Mouse (Mus musculus): ENCODE results near the gene Cadm2. TPM values are rescaled to one million over a fixed set of nuclear protein-coding genes. Genes with fewer than 3 reads are reported as not detected.

Gene Cadm2
- polyA plus RNA-seq, 1 experiment from 2014 or later = 5.3 TPM

- no peaks in the 10 kb centered on the region for H3K36me3 ChIP-seq (ENCODE audit: control insufficient read depth, insufficient read depth, low read length)
- no peak overlapping the region for H3K9ac ChIP-seq (replicated peaks; ENCODE audit: low read depth, low read length)
- no peaks in the 10 kb centered on the region for H3K9me3 ChIP-seq (ENCODE audit: control insufficient read depth, low read depth, low read length)
- 66% methylated on average over 11 of the region's 11 CpGs for WGBS
- H3K4me3 ChIP-seq (ENCODE audit: low read depth, low read length) = no peak overlapping the region
- no peaks in the 10 kb centered on the region for H3K4me1 ChIP-seq (ENCODE audit: control insufficient read depth, insufficient read depth, low read length)
- ATAC-seq (ENCODE audit: insufficient number of reproducible peaks, insufficient read depth, low FRiP score, low read depth) = no peak
- H3K27me3 ChIP-seq (ENCODE audit: control insufficient read depth, insufficient read depth, low read length) = no peaks in the 10 kb centered on the region
- H3K4me2 ChIP-seq (replicated peaks; ENCODE audit: low read depth, low read length) = no peak overlapping the region
- no peak overlapping the region for H3K27ac ChIP-seq (ENCODE audit: low read length)
These were observed 41.7 kb downstream of the Cadm2 start for GRCm38 (mm10) chr16:67578842-67579517.

GRCm38 (mm10) chr16:67575557-67575956, 45.2 kb downstream of the Cadm2 start:
- Histone ChIP-seq H3K4me2 (replicated peaks; ENCODE audit: low read depth, low read length) (no peak overlapping the region), H3K9me3 (ENCODE audit: control insufficient read depth, low read depth, low read length) (no peaks in the 10 kb centered on the region), H3K27ac (ENCODE audit: low read length) (no peak overlapping the region), H3K36me3 (ENCODE audit: control insufficient read depth, insufficient read depth, low read length) (no peaks in the 10 kb centered on the region), H3K27me3 (ENCODE audit: control insufficient read depth, insufficient read depth, low read length) (no peaks in the 10 kb centered on the region), H3K4me1 (ENCODE audit: control insufficient read depth, insufficient read depth, low read length) (no peaks in the 10 kb centered on the region), H3K9ac (replicated peaks; ENCODE audit: low read depth, low read length) (no peak overlapping the region), H3K4me3 (ENCODE audit: low read depth, low read length) (no peak overlapping the region)
- 71% methylated on average over 5 of the region's 5 CpGs for WGBS
- ATAC-seq (ENCODE audit: insufficient number of reproducible peaks, insufficient read depth, low FRiP score, low read depth) = no peak

DNA sequence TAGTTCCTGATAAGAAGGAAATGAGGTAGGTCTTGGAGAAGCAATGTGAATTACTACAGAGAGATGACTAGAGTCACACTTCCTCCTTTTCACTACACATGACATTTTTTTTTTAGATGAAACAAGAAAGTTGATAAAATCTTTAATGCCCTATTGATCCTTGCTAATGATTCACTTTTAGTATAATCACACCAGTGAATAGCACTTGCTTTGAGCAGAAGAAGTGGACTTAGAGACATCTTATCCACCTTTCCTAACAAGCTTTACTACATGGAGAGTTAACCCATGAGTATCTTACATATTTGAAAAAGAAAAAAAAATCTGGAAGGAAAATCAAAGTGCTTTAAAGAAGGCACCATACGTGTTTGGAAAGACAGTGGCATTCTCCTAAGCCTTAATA, 93.7 kb downstream of the Cadm2 start:
- Histone ChIP-seq H3K9me3 (ENCODE audit: control insufficient read depth, low read depth, low read length) (no peaks in the 10 kb centered on the region), H3K36me3 (ENCODE audit: control insufficient read depth, insufficient read depth, low read length) (no peaks in the 10 kb centered on the region), H3K27me3 (ENCODE audit: control insufficient read depth, insufficient read depth, low read length) (no peaks in the 10 kb centered on the region), H3K4me2 (replicated peaks; ENCODE audit: low read depth, low read length) (no peak overlapping the region), H3K27ac (ENCODE audit: low read length) (no peak overlapping the region), H3K4me1 (ENCODE audit: control insufficient read depth, insufficient read depth, low read length) (no peaks in the 10 kb centered on the region), H3K4me3 (ENCODE audit: low read depth, low read length) (no peak overlapping the region), H3K9ac (replicated peaks; ENCODE audit: low read depth, low read length) (no peak overlapping the region)
- no peak for ATAC-seq (ENCODE audit: insufficient number of reproducible peaks, insufficient read depth, low FRiP score, low read depth)
- 72% methylated on average over 1 of the region's 1 CpGs for WGBS

DNA sequence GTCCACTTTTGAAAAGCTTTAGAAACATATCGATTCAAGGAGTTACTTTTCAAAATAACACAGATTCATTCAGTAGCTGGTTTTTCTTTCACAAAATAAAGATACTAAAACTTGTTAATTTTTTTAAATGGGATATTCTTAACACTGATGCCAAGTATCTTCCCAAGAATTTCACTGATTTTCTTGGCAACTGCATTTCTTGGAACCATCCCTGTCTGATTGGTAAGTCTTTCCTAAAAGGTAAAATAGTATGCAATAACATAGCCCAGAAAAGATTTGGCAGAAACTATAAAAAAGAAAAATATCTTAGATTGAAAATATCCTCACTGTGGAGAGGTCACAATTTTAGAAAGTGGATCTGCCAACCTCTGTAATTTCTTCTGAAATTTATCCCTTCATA, 95.8 kb downstream of the Cadm2 start:
- Histone ChIP-seq H3K4me2 (replicated peaks; ENCODE audit: low read depth, low read length) (no peak overlapping the region), H3K9ac (replicated peaks; ENCODE audit: low read depth, low read length) (no peak overlapping the region), H3K4me1 (ENCODE audit: control insufficient read depth, insufficient read depth, low read length) (no peaks in the 10 kb centered on the region), H3K27ac (ENCODE audit: low read length) (no peak overlapping the region), H3K27me3 (ENCODE audit: control insufficient read depth, insufficient read depth, low read length) (no peaks in the 10 kb centered on the region), H3K9me3 (ENCODE audit: control insufficient read depth, low read depth, low read length) (no peaks in the 10 kb centered on the region; the same call in 1 of the 2 replicates), H3K36me3 (ENCODE audit: control insufficient read depth, insufficient read depth, low read length) (no peaks in the 10 kb centered on the region), H3K4me3 (ENCODE audit: low read depth, low read length) (no peak overlapping the region)
- 69% methylated on average over 1 of the region's 1 CpGs for WGBS
- no peak for ATAC-seq (ENCODE audit: insufficient number of reproducible peaks, insufficient read depth, low FRiP score, low read depth)

DNA sequence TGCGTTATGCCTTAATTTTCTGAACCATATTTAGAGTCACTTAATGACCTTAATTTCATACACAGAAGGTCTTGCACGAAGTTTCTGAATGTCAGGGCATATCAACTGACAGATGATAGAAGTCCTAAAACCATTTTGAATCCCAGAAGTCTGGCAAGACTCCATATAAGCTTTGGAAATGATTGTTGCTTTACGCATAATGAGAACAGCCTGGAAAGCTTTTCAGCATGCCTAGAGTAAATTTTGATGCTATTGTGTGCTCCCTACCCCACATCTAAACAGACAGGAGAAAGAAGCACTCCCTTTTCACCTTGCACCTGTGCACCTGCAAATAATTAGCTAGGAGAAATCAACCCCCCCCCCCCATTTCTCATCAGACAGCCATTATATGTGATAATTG, 102.4 kb downstream of the Cadm2 start:
- 78% methylated on average over 3 of the region's 3 CpGs for WGBS
- H3K36me3 ChIP-seq (ENCODE audit: control insufficient read depth, insufficient read depth, low read length) = no peaks in the 10 kb centered on the region
- H3K4me1 ChIP-seq (ENCODE audit: control insufficient read depth, insufficient read depth, low read length) = no peaks in the 10 kb centered on the region
- H3K9ac ChIP-seq (replicated peaks; ENCODE audit: low read depth, low read length) = no peak overlapping the region
- ATAC-seq (ENCODE audit: insufficient number of reproducible peaks, insufficient read depth, low FRiP score, low read depth) = no peak
- no peaks in the 10 kb centered on the region for H3K27me3 ChIP-seq (ENCODE audit: control insufficient read depth, insufficient read depth, low read length)
- H3K4me2 ChIP-seq (replicated peaks; ENCODE audit: low read depth, low read length) = no peak overlapping the region
- no peak overlapping the region for H3K4me3 ChIP-seq (ENCODE audit: low read depth, low read length)
- H3K27ac ChIP-seq (ENCODE audit: low read length) = no peak overlapping the region
- no peaks in the 10 kb centered on the region; the same call in 1 of the 2 replicates for H3K9me3 ChIP-seq (ENCODE audit: control insufficient read depth, low read depth, low read length)

DNA sequence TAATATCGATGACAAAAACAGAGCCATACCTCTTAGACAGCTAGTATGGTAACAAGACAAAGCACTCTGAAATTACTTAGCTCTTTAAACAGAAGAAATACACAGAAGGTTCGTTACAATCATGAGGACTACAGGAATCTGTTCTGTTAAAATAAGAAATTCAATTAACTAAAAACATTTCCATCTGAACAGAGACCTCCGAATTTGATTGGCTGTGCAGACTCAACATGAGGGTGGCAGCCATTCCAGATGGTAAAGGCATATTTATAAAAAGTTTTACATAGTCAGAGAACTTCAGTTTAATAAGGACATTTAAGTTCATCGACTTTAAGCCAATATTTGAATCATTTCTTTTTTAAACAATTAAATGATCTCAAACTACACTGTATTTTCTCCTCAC, 105.2 kb downstream of the Cadm2 start:
- H3K4me1 ChIP-seq (ENCODE audit: control insufficient read depth, insufficient read depth, low read length) = no peaks in the 10 kb centered on the region
- 71% methylated on average over 4 of the region's 4 CpGs for WGBS
- H3K36me3 ChIP-seq (ENCODE audit: control insufficient read depth, insufficient read depth, low read length) = no peaks in the 10 kb centered on the region
- no peak overlapping the region for H3K27ac ChIP-seq (ENCODE audit: low read length)
- no peak for ATAC-seq (ENCODE audit: insufficient number of reproducible peaks, insufficient read depth, low FRiP score, low read depth)
- H3K4me3 ChIP-seq (ENCODE audit: low read depth, low read length) = no peak overlapping the region
- H3K9ac ChIP-seq (replicated peaks; ENCODE audit: low read depth, low read length) = no peak overlapping the region
- H3K27me3 ChIP-seq (ENCODE audit: control insufficient read depth, insufficient read depth, low read length) = no peaks in the 10 kb centered on the region
- H3K9me3 ChIP-seq (ENCODE audit: control insufficient read depth, low read depth, low read length) = no peaks in the 10 kb centered on the region
- H3K4me2 ChIP-seq (replicated peaks; ENCODE audit: low read depth, low read length) = no peak overlapping the region

- Histone ChIP-seq H3K4me2 (replicated peaks; ENCODE audit: low read depth, low read length) (no peak overlapping the region), H3K27ac (ENCODE audit: low read length) (no peak overlapping the region), H3K4me1 (ENCODE audit: control insufficient read depth, insufficient read depth, low read length) (no peaks in the 10 kb centered on the region), H3K9me3 (ENCODE audit: control insufficient read depth, low read depth, low read length) (no peaks in the 10 kb centered on the region), H3K9ac (replicated peaks; ENCODE audit: low read depth, low read length) (no peak overlapping the region), H3K36me3 (ENCODE audit: control insufficient read depth, insufficient read depth, low read length) (no peaks in the 10 kb centered on the region), H3K27me3 (ENCODE audit: control insufficient read depth, insufficient read depth, low read length) (no peaks in the 10 kb centered on the region), H3K4me3 (ENCODE audit: low read depth, low read length) (no peak overlapping the region)
- 86% methylated on average over 9 of the region's 9 CpGs for WGBS
- ATAC-seq (ENCODE audit: insufficient number of reproducible peaks, insufficient read depth, low FRiP score, low read depth) = no peak
These were observed 111.6 kb downstream of the Cadm2 start for GRCm38 (mm10) chr16:67509079-67509478.

DNA sequence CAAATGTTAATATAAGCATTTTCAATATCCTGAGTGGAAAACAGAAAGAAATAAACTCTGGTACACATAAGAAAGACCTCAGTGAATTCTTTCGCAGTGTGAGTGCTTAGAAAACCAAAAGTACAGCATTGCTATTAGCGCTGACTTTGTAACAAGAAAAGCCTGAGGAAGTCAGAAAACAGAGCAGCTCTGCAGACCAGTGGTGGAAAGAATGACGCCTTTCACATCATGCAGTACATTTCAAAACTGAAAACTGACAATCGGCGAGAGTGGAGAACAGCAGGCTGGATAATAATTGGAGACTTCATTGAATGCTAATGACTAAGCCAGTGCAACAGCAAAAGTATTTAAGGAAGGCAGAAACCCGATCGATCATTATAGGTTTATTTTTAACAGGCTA, 138.2 kb downstream of the Cadm2 start:
- Histone ChIP-seq H3K4me2 (replicated peaks; ENCODE audit: low read depth, low read length) (no peak overlapping the region), H3K27me3 (ENCODE audit: control insufficient read depth, insufficient read depth, low read length) (no peaks in the 10 kb centered on the region), H3K9ac (replicated peaks; ENCODE audit: low read depth, low read length) (no peak overlapping the region), H3K4me3 (ENCODE audit: low read depth, low read length) (no peak overlapping the region), H3K27ac (ENCODE audit: low read length) (no peak overlapping the region), H3K36me3 (ENCODE audit: control insufficient read depth, insufficient read depth, low read length) (no peaks in the 10 kb centered on the region), H3K4me1 (ENCODE audit: control insufficient read depth, insufficient read depth, low read length) (no peaks in the 10 kb centered on the region), H3K9me3 (ENCODE audit: control insufficient read depth, low read depth, low read length) (no peaks in the 10 kb centered on the region)
- no peak for ATAC-seq (ENCODE audit: insufficient number of reproducible peaks, insufficient read depth, low FRiP score, low read depth)
- WGBS = 81% methylated on average over 7 of the region's 7 CpGs

GRCm38 (mm10) chr16:67467041-67467440, 153.7 kb downstream of the Cadm2 start:
- ATAC-seq (ENCODE audit: insufficient number of reproducible peaks, insufficient read depth, low FRiP score, low read depth) = no peak

More at GRCm38 (mm10) chr16:67467041-67467440, 153.7 kb downstream of the Cadm2 start:
- H3K27me3 ChIP-seq (ENCODE audit: control insufficient read depth, insufficient read depth, low read length) = no peaks in the 10 kb centered on the region
- H3K9ac ChIP-seq (replicated peaks; ENCODE audit: low read depth, low read length) = no peak overlapping the region
- H3K27ac ChIP-seq (ENCODE audit: low read length) = no peak overlapping the region
- H3K36me3 ChIP-seq (ENCODE audit: control insufficient read depth, insufficient read depth, low read length) = no peaks in the 10 kb centered on the region
- H3K4me2 ChIP-seq (replicated peaks; ENCODE audit: low read depth, low read length) = no peak overlapping the region
- 80% methylated on average over 3 of the region's 3 CpGs for WGBS
- H3K4me3 ChIP-seq (ENCODE audit: low read depth, low read length) = no peak overlapping the region
- no peaks in the 10 kb centered on the region for H3K9me3 ChIP-seq (ENCODE audit: control insufficient read depth, low read depth, low read length)
- H3K4me1 ChIP-seq (ENCODE audit: control insufficient read depth, insufficient read depth, low read length) = no peaks in the 10 kb centered on the region
